Comparison of ENCODE assay signal across 21 mouse cellular contexts in genomic region chr5:63627832-63628530, GRCm38 (mm10). TPM values are rescaled to one million over a fixed set of nuclear protein-coding genes. Genes with fewer than 3 reads are reported as not detected.
DNase-seq lines count a peak whose midpoint lies in the region; ATAC-seq and TF ChIP-seq lines count a peak whose summit lies in the region.
"Had no signal": no experiment of that assay in that cellular context is flagged by ENCODE, and none has a peak within 500 bp of the region (broad histone marks: within the 10 kb centered on the region; RNA-seq: fewer than 3 reads in every experiment).

No protein-coding gene starts in this region.

- H3K36me3 ChIP-seq in forebrain, embryonic 13.5 days (ENCODE audit: poor library complexity, severe bottlenecking), result no peaks in the 10 kb centered on the region
- no peaks in the 10 kb centered on the region for H3K36me3 ChIP-seq in forebrain, embryonic 11.5 days (ENCODE audit: control insufficient read depth, insufficient read depth, low read length)
- no peaks in the 10 kb centered on the region for H3K36me3 ChIP-seq in hindbrain, embryonic 11.5 days (ENCODE audit: control insufficient read depth, insufficient read depth, low read length)
- H3K36me3 ChIP-seq in hindbrain, embryonic 10.5 days, result no peaks in the 10 kb centered on the region
- H3K36me3 ChIP-seq in midbrain, embryonic 15.5 days (replicated peaks), result no peaks in the 10 kb centered on the region
- no peaks in the 10 kb centered on the region for H3K36me3 ChIP-seq in midbrain, embryonic 14.5 days (ENCODE audit: control insufficient read depth, insufficient read depth, low read length)
- no peaks in the 10 kb centered on the region for H3K36me3 ChIP-seq in liver, postnatal 0 days (replicated peaks; ENCODE audit: insufficient read depth, low read length)
- H3K36me3 ChIP-seq: heart, embryonic 10.5 days; heart, embryonic 13.5 days; hindbrain, embryonic 15.5 days had no signal

- H3K4me1 ChIP-seq in forebrain, embryonic 13.5 days, result peaks cover 11% of the 10 kb centered on the region; the same call in 1 of the 2 replicates
- H3K4me1 ChIP-seq in forebrain, embryonic 11.5 days (replicated peaks; ENCODE audit: control insufficient read depth, insufficient read depth, low read length), result no peaks in the 10 kb centered on the region
- H3K4me1 ChIP-seq in hindbrain, embryonic 11.5 days (replicated peaks; ENCODE audit: control insufficient read depth, insufficient read depth, low read length), result no peaks in the 10 kb centered on the region
- no peaks in the 10 kb centered on the region for H3K4me1 ChIP-seq in hindbrain, embryonic 10.5 days (replicated peaks)
- no peaks in the 10 kb centered on the region for H3K4me1 ChIP-seq in midbrain, embryonic 15.5 days
- H3K4me1 ChIP-seq in midbrain, embryonic 14.5 days (ENCODE audit: control insufficient read depth, insufficient read depth, low read length), result no peaks in the 10 kb centered on the region
- H3K4me1 ChIP-seq in liver, postnatal 0 days (ENCODE audit: insufficient read depth), result no peaks in the 10 kb centered on the region
- H3K4me1 ChIP-seq: heart, embryonic 10.5 days; heart, embryonic 13.5 days; hindbrain, embryonic 15.5 days had no signal

- no peaks in the 10 kb centered on the region for H3K9me3 ChIP-seq in forebrain, embryonic 13.5 days (replicated peaks)
- no peaks in the 10 kb centered on the region for H3K9me3 ChIP-seq in forebrain, embryonic 11.5 days (ENCODE audit: control insufficient read depth, low read length)
- no peaks in the 10 kb centered on the region for H3K9me3 ChIP-seq in hindbrain, embryonic 11.5 days (ENCODE audit: control insufficient read depth, low read length)
- no peaks in the 10 kb centered on the region for H3K9me3 ChIP-seq in hindbrain, embryonic 10.5 days
- no peaks in the 10 kb centered on the region for H3K9me3 ChIP-seq in midbrain, embryonic 15.5 days
- no peaks in the 10 kb centered on the region for H3K9me3 ChIP-seq in midbrain, embryonic 14.5 days (ENCODE audit: control insufficient read depth, low read length)
- H3K9me3 ChIP-seq in liver, postnatal 0 days (ENCODE audit: low read length), result no peaks in the 10 kb centered on the region
- H3K9me3 ChIP-seq: heart, embryonic 10.5 days; heart, embryonic 13.5 days; hindbrain, embryonic 15.5 days had no signal

- no peak overlapping the region for H3K27ac ChIP-seq in forebrain, embryonic 13.5 days
- H3K27ac ChIP-seq in forebrain, embryonic 11.5 days (ENCODE audit: low read depth, low read length), result no peak overlapping the region
- no peak overlapping the region for H3K27ac ChIP-seq in hindbrain, embryonic 11.5 days (ENCODE audit: low read depth, low read length)
- H3K27ac ChIP-seq in hindbrain, embryonic 10.5 days, result no peak overlapping the region
- no peak overlapping the region for H3K27ac ChIP-seq in midbrain, embryonic 15.5 days
- no peak overlapping the region for H3K27ac ChIP-seq in midbrain, embryonic 14.5 days (replicated peaks; ENCODE audit: low read depth, low read length)
- H3K27ac ChIP-seq in liver, postnatal 0 days (ENCODE audit: low read depth), result no peak overlapping the region
- H3K27ac ChIP-seq: heart, adult 2 months; heart, embryonic 10.5 days; heart, embryonic 13.5 days; hindbrain, embryonic 15.5 days had no signal

- no peak for TF ChIP-seq CTCF in brain, embryonic 14.5 days (IDR thresholded peaks at IDR 0.05; ENCODE audit: borderline replicate concordance, extremely low read depth, insufficient read depth, insufficient read length)
- TF ChIP-seq CTCF in liver, postnatal 0 days (IDR thresholded peaks at IDR 0.05; ENCODE audit: low read depth), result no peak

- H3K27me3 ChIP-seq in forebrain, embryonic 13.5 days, result no peaks in the 10 kb centered on the region
- H3K27me3 ChIP-seq in forebrain, embryonic 11.5 days (ENCODE audit: control insufficient read depth, insufficient read depth, low read length), result no peaks in the 10 kb centered on the region
- no peaks in the 10 kb centered on the region for H3K27me3 ChIP-seq in hindbrain, embryonic 11.5 days (ENCODE audit: control insufficient read depth, insufficient read depth, low read length)
- H3K27me3 ChIP-seq in hindbrain, embryonic 10.5 days (ENCODE audit: insufficient read depth, poor library complexity, severe bottlenecking), result no peaks in the 10 kb centered on the region
- H3K27me3 ChIP-seq in midbrain, embryonic 15.5 days (replicated peaks), result no peaks in the 10 kb centered on the region
- no peaks in the 10 kb centered on the region for H3K27me3 ChIP-seq in midbrain, embryonic 14.5 days (ENCODE audit: control insufficient read depth, insufficient read depth, low read length)
- no peaks in the 10 kb centered on the region for H3K27me3 ChIP-seq in liver, postnatal 0 days (ENCODE audit: insufficient read depth, low read length)
- H3K27me3 ChIP-seq: heart, embryonic 13.5 days; hindbrain, embryonic 15.5 days had no signal

- WGBS in forebrain, embryonic 13.5 days, result 55% methylated on average over 1 of the region's 1 CpGs
- WGBS in forebrain, embryonic 11.5 days, result 74% methylated on average over 1 of the region's 1 CpGs
- WGBS in hindbrain, embryonic 11.5 days, result 95% methylated on average over 1 of the region's 1 CpGs
- WGBS in hindbrain, embryonic 10.5 days, result 94% methylated on average over 1 of the region's 1 CpGs
- 60% methylated on average over 1 of the region's 1 CpGs for WGBS in midbrain, embryonic 15.5 days
- WGBS in midbrain, embryonic 14.5 days, result 78% methylated on average over 1 of the region's 1 CpGs
- 83% methylated on average over 1 of the region's 1 CpGs for WGBS in liver, postnatal 0 days (ENCODE audit: insufficient replicate concordance)

- H3K4me2 ChIP-seq in forebrain, embryonic 13.5 days, result no peak overlapping the region
- no peak overlapping the region for H3K4me2 ChIP-seq in forebrain, embryonic 11.5 days (ENCODE audit: low read depth, low read length, severe bottlenecking)
- no peak overlapping the region for H3K4me2 ChIP-seq in hindbrain, embryonic 11.5 days (replicated peaks; ENCODE audit: low read depth, low read length)
- H3K4me2 ChIP-seq in midbrain, embryonic 15.5 days, result no peak overlapping the region
- no peak overlapping the region for H3K4me2 ChIP-seq in midbrain, embryonic 14.5 days (ENCODE audit: low read length)
- H3K4me2 ChIP-seq in liver, postnatal 0 days (ENCODE audit: low read depth, low read length), result no peak overlapping the region
- H3K4me2 ChIP-seq: heart, embryonic 13.5 days; hindbrain, embryonic 15.5 days had no signal

- no peak for TF ChIP-seq POLR2A in brain, embryonic 14.5 days (IDR thresholded peaks at IDR 0.05; ENCODE audit: borderline replicate concordance, extremely low read depth, insufficient read depth, insufficient read length, poor library complexity, severe bottlenecking)

- DNase-seq in forebrain, embryonic 11.5 days (ENCODE audit: low spot score), result no peak
- no peak for DNase-seq in hindbrain, embryonic 11.5 days (ENCODE audit: low spot score)
- DNase-seq in hindbrain, embryonic 10.5 days (ENCODE audit: low spot score), result no peak
- DNase-seq in midbrain, embryonic 14.5 days, result no peak
- peak; percentile 54 for DNase-seq in brain, embryonic 14.5 days (ENCODE audit: low read depth)
- no peak for DNase-seq in liver, postnatal 0 days
- DNase-seq: adrenal gland, adult 8-10 months; adrenal gland, postnatal 25 days; cerebellum, adult 9-10 months; gastrocnemius, postnatal 10 days; gastrocnemius, postnatal 36 days; heart, adult 2 months; heart, postnatal 14 days; heart, postnatal 4 days had no signal

- no peak overlapping the region for H3K4me3 ChIP-seq in forebrain, embryonic 13.5 days
- no peak overlapping the region for H3K4me3 ChIP-seq in forebrain, embryonic 11.5 days (ENCODE audit: low read depth, low read length)
- H3K4me3 ChIP-seq in hindbrain, embryonic 11.5 days (ENCODE audit: low read depth, low read length), result no peak overlapping the region
- H3K4me3 ChIP-seq in hindbrain, embryonic 10.5 days, result no peak overlapping the region
- H3K4me3 ChIP-seq in midbrain, embryonic 15.5 days, result no peak overlapping the region
- H3K4me3 ChIP-seq in midbrain, embryonic 14.5 days (replicated peaks; ENCODE audit: low read depth, low read length), result no peak overlapping the region
- no peak overlapping the region for H3K4me3 ChIP-seq in liver, postnatal 0 days (ENCODE audit: low read depth, low read length)
- H3K4me3 ChIP-seq: heart, adult 2 months; heart, embryonic 10.5 days; heart, embryonic 13.5 days; hindbrain, embryonic 15.5 days had no signal

- TF ChIP-seq EP300 in liver, postnatal 0 days (IDR thresholded peaks at IDR 0.05; ENCODE audit: low read depth), result no peak

- H3K9ac ChIP-seq in forebrain, embryonic 13.5 days, result no peak overlapping the region
- H3K9ac ChIP-seq in forebrain, embryonic 11.5 days (ENCODE audit: low read length), result no peak overlapping the region
- no peak overlapping the region for H3K9ac ChIP-seq in hindbrain, embryonic 11.5 days (ENCODE audit: low read depth, low read length)
- H3K9ac ChIP-seq in midbrain, embryonic 15.5 days, result no peak overlapping the region
- H3K9ac ChIP-seq in midbrain, embryonic 14.5 days (replicated peaks; ENCODE audit: low read length), result no peak overlapping the region
- H3K9ac ChIP-seq in liver, postnatal 0 days (replicated peaks), result no peak overlapping the region
- H3K9ac ChIP-seq: heart, embryonic 13.5 days; hindbrain, embryonic 15.5 days had no signal

- peak; percentile 65 for ATAC-seq in forebrain, embryonic 13.5 days
- ATAC-seq in forebrain, embryonic 11.5 days (replicated peaks; ENCODE audit: low FRiP score), result no peak
- ATAC-seq in hindbrain, embryonic 11.5 days (ENCODE audit: low FRiP score), result 0 out of 2 replicates have a peak, but pooled peaks have one; percentile 22
- peak; percentile 81 for ATAC-seq in midbrain, embryonic 15.5 days (replicated peaks)
- ATAC-seq in midbrain, embryonic 14.5 days (ENCODE audit: low FRiP score, low TSS enrichment), result no peak
- no peak for ATAC-seq in liver, postnatal 0 days
- ATAC-seq: activated CD4-positive, CD25-positive, alpha-beta regulatory T cell, adult 4 months; intestine, postnatal 0 days had no signal

RNA-seq across cellular contexts. Expression of gene Nwd2, which starts 20.9 kb away (rescaled TPM):
- 2.0 and 2.4 TPM in 2 replicates for polyA plus RNA-seq in forebrain, embryonic 13.5 days (2015; fragmentation: Nextera tagmentation; extraction: Ambion mirVana)
- 0.21 and 0.25 TPM in 2 replicates for polyA plus RNA-seq in forebrain, embryonic 11.5 days (2014; fragmentation: Nextera tagmentation; extraction: Ambion mirVana)
- 3.7 and 4.6 TPM in 2 replicates for polyA plus RNA-seq in hindbrain, embryonic 11.5 days (2014; fragmentation: Nextera tagmentation; extraction: Ambion mirVana)
- polyA plus RNA-seq in hindbrain, embryonic 10.5 days (2016; fragmentation: Nextera tagmentation; extraction: Ambion mirVana), result 0.88 and 1.6 TPM in 2 replicates
- polyA plus RNA-seq in midbrain, embryonic 15.5 days (2015; fragmentation: Nextera tagmentation; extraction: Ambion mirVana), result 9.0 and 15.2 TPM in 2 replicates
- polyA plus RNA-seq in midbrain, embryonic 14.5 days (2014; fragmentation: Nextera tagmentation; extraction: Ambion mirVana), result 7.5 and 12.3 TPM in 2 replicates
- polyA plus RNA-seq in brain, embryonic 14.5 days (2012; rRNA removed), result 3.1 and 9.1 TPM in 2 replicates
- 0.06 TPM in 1 of 2 replicates, not detected in the other for polyA plus RNA-seq in liver, postnatal 0 days (2015; fragmentation: Nextera tagmentation; extraction: Ambion mirVana)
- polyA plus RNA-seq: heart, adult 2 months had no signal

Comparison
In these comparisons a context has a peak if more than half of its experiments do, and no peak if none do; other contexts are left out.
1. ATAC-seq: peak in forebrain, embryonic 13.5 days (single experiment), hindbrain, embryonic 11.5 days (single experiment) and midbrain, embryonic 15.5 days (single experiment); none in forebrain, embryonic 11.5 days (single experiment), midbrain, embryonic 14.5 days (single experiment) and liver, postnatal 0 days (single experiment).